Mouse (Mus musculus) spleen, postnatal 10 days (tissue): Measurements from ENCODE around the gene Atp1a3.
"Not testable (repeated sequence)": the region's sequence is repeated elsewhere in the genome, so short reads cannot be mapped to it uniquely, and the experiment has no call there.

Experiments
- DNase-seq, 2 experiments: peaks; one replicate each; pipeline ENCODE4 v3.0.0; 2021 to 2022; ENCODE audit warnings: low spot score in 2 of 2

The Atp1a3 gene

GRCm38 (mm10) chr7:25005421-25006065, at the start of gene Atp1a3:
TSS of gene Atp1a3 (minus strand) at chr7:25005958.
- peak in 1 of 2 experiments; percentile 44 for DNase-seq

- DNase-seq = no peak
These were observed 46.8 kb upstream of the Atp1a3 start for GRCm38 (mm10) chr7:25052587-25052986.

GRCm38 (mm10) chr7:25049295-25049930, 43.7 kb upstream of the Atp1a3 start:
- no peak for DNase-seq

- DNase-seq = no peak
These were observed 41.6 kb upstream of the Atp1a3 start for GRCm38 (mm10) chr7:25047363-25047762.

- DNase-seq = not testable (repeated sequence)
These were observed 38.8 kb upstream of the Atp1a3 start for GRCm38 (mm10) chr7:25044599-25044998.

- DNase-seq = no peak
These were observed 36.2 kb upstream of the Atp1a3 start for GRCm38 (mm10) chr7:25041921-25042320.

GRCm38 (mm10) chr7:25035916-25036315, 30.2 kb upstream of the Atp1a3 start:
- peak; percentile 62 to 84 for DNase-seq

- DNase-seq = no peak
These were observed 29.0 kb upstream of the Atp1a3 start for GRCm38 (mm10) chr7:25034796-25035195.

GRCm38 (mm10) chr7:25031528-25031927, 25.8 kb upstream of the Atp1a3 start:
- no peak for DNase-seq

- peak; percentile 74 to 84 for DNase-seq
These were observed 24.4 kb upstream of the Atp1a3 start for GRCm38 (mm10) chr7:25030032-25030753.

- DNase-seq = no peak
These were observed 20.7 kb upstream of the Atp1a3 start for GRCm38 (mm10) chr7:25026452-25026851.

- no peak for DNase-seq
These were observed 20.2 kb upstream of the Atp1a3 start for GRCm38 (mm10) chr7:25025855-25026439.

- DNase-seq = no peak
These were observed 5.8 kb upstream of the Atp1a3 start for GRCm38 (mm10) chr7:25011592-25011991.

GRCm38 (mm10) chr7:25010090-25010913, 4.5 kb upstream of the Atp1a3 start:
- peak; percentile 22 to 50 for DNase-seq

- DNase-seq = no peak
These were observed 3.4 kb upstream of the Atp1a3 start for GRCm38 (mm10) chr7:25009099-25009700.

GRCm38 (mm10) chr7:25008635-25009034, 2.9 kb upstream of the Atp1a3 start:
- DNase-seq = peak; percentile 20 to 78

GRCm38 (mm10) chr7:25007609-25008374, 2.0 kb upstream of the Atp1a3 start:
- no peak for DNase-seq

GRCm38 (mm10) chr7:25006586-25007364, 1.0 kb upstream of the Atp1a3 start:
- DNase-seq = peak in 1 of 2 experiments; percentile 32

GRCm38 (mm10) chr7:25006171-25006570, 413 bp upstream of the Atp1a3 start:
- DNase-seq = no peak
